Mouse (Mus musculus) retina, postnatal 7 days (tissue): ENCODE data around the gene Ublcp1.

Source experiments
- DNase-seq: peaks from one replicate; pipeline ENCODE4 v3.0.0-alpha.2; 2012; ENCODE audit warnings: low read depth, low spot score

The Ublcp1 gene

GRCm38 (mm10) chr11:44422337-44423111 is 47.8 kb downstream of the Ublcp1 start:
- no peak for DNase-seq

GRCm38 (mm10) chr11:44417403-44417802 is 52.9 kb downstream of the Ublcp1 start:
- no peak for DNase-seq

- DNase-seq, result no peak
Measured at GRCm38 (mm10) chr11:44414605-44415004, 55.7 kb downstream of the Ublcp1 start.

GRCm38 (mm10) chr11:44413371-44413770 is 56.9 kb downstream of the Ublcp1 start:
- DNase-seq, result no peak

- DNase-seq, result no peak
Measured at GRCm38 (mm10) chr11:44412276-44412675, 58.0 kb downstream of the Ublcp1 start.

- no peak for DNase-seq
Measured at GRCm38 (mm10) chr11:44410413-44410812, 59.9 kb downstream of the Ublcp1 start.

- no peak for DNase-seq
Measured at GRCm38 (mm10) chr11:44408626-44409025, 61.7 kb downstream of the Ublcp1 start.

- no peak for DNase-seq
Measured at GRCm38 (mm10) chr11:44406457-44406856, 63.8 kb downstream of the Ublcp1 start.

- DNase-seq, result no peak
Measured at GRCm38 (mm10) chr11:44405961-44406360, 64.3 kb downstream of the Ublcp1 start.

- DNase-seq, result no peak
Measured at GRCm38 (mm10) chr11:44405113-44405512, 65.2 kb downstream of the Ublcp1 start.
